Mouse (Mus musculus) gastrocnemius, adult 8-10 months (tissue): ENCODE results near the gene Clptm1l. TPM values are rescaled to one million over a fixed set of nuclear protein-coding genes. Genes with fewer than 3 reads are reported as not detected.
A peak's percentile ranks its signal among the peaks of the same experiment; 100 is the strongest.

Source experiments
- DNase-seq, 2 experiments: peaks; one replicate each; pipeline ENCODE4 v3.0.0; 2022; ENCODE audit warnings: low spot score in 2 of 2
- total RNA-seq, 4 experiments: library from RNA; stranded (reverse); gene quantifications; 2 replicates each; pipeline ENCODE4 v1.2.4; 2022

Clptm1l gene
- total RNA-seq, result 10 to 100 TPM; 34.3 to 42.0 (median 37.0) TPM

- DNase-seq, result peak; percentile 90 to 94
Observed at GRCm38 (mm10) chr13:73603522-73604155, at the start of gene Clptm1l. TSS of gene Clptm1l (plus strand) at chr13:73604006.

- no peak for DNase-seq
Observed at GRCm38 (mm10) chr13:73564201-73564600, 39.6 kb upstream of the Clptm1l start.

GRCm38 (mm10) chr13:73575051-73575450 lies 28.8 kb upstream of the Clptm1l start:
- no peak for DNase-seq

- no peak for DNase-seq
Observed at GRCm38 (mm10) chr13:73577277-73577676, 26.5 kb upstream of the Clptm1l start.

- no peak for DNase-seq
Observed at GRCm38 (mm10) chr13:73591488-73591887, 12.3 kb upstream of the Clptm1l start.

GRCm38 (mm10) chr13:73592546-73592945 lies 11.3 kb upstream of the Clptm1l start:
- DNase-seq, result no peak

GRCm38 (mm10) chr13:73596276-73596675 lies 7.5 kb upstream of the Clptm1l start:
- DNase-seq, result no peak

GRCm38 (mm10) chr13:73600217-73600616 lies 3.6 kb upstream of the Clptm1l start:
- no peak for DNase-seq

GRCm38 (mm10) chr13:73603046-73603445 lies 760 bp upstream of the Clptm1l start:
- DNase-seq, result no peak

- DNase-seq, result no peak
Observed at GRCm38 (mm10) chr13:73604156-73604957, 551 bp downstream of the Clptm1l start.

GRCm38 (mm10) chr13:73618406-73618805 lies 14.6 kb downstream of the Clptm1l start:
- no peak for DNase-seq

- DNase-seq, result no peak
Observed at GRCm38 (mm10) chr13:73620637-73621036, 16.8 kb downstream of the Clptm1l start.

- DNase-seq, result no peak
Observed at GRCm38 (mm10) chr13:73626410-73626744, 22.6 kb downstream of the Clptm1l start.

GRCm38 (mm10) chr13:73626745-73627549 lies 23.1 kb downstream of the Clptm1l start, which contains the start of gene Tert:
TSS of gene Tert (plus strand) at chr13:73626911.
- no peak for DNase-seq

GRCm38 (mm10) chr13:73628586-73629113 lies 24.8 kb downstream of the Clptm1l start:
- no peak for DNase-seq

- DNase-seq, result no peak
Observed at GRCm38 (mm10) chr13:73631837-73632236, 28.0 kb downstream of the Clptm1l start.

- no peak for DNase-seq
Observed at GRCm38 (mm10) chr13:73637826-73638225, 34.0 kb downstream of the Clptm1l start.

GRCm38 (mm10) chr13:73641296-73641695 lies 37.5 kb downstream of the Clptm1l start:
- no peak for DNase-seq

- no peak for DNase-seq
Observed at GRCm38 (mm10) chr13:73646397-73647087, 42.7 kb downstream of the Clptm1l start.

GRCm38 (mm10) chr13:73653266-73653665 lies 49.5 kb downstream of the Clptm1l start:
- DNase-seq, result no peak

GRCm38 (mm10) chr13:73654976-73655375 lies 51.2 kb downstream of the Clptm1l start:
- no peak for DNase-seq
